Mouse (Mus musculus): ENCODE measurements around the gene Dvl2.

Gene Dvl2

GRCm38 (mm10) chr11:70000396-70000898, at the start of gene Dvl2:
Gene Dvl2 (plus strand): TSS chr11:70000595.
- TF ChIP-seq GATA4 (IDR thresholded peaks at IDR 0.05; ENCODE audit: insufficient replicate concordance, low read length), result no peak

GRCm38 (mm10) chr11:69950807-69951459, 49.5 kb upstream of the Dvl2 start:
- no peak for TF ChIP-seq GATA4 (IDR thresholded peaks at IDR 0.05; ENCODE audit: insufficient replicate concordance, low read length)

GRCm38 (mm10) chr11:69952274-69952673, 48.1 kb upstream of the Dvl2 start:
- TF ChIP-seq GATA4 (IDR thresholded peaks at IDR 0.05; ENCODE audit: insufficient replicate concordance, low read length), result no peak

GRCm38 (mm10) chr11:69953267-69953915, 47.0 kb upstream of the Dvl2 start:
- no peak for TF ChIP-seq GATA4 (IDR thresholded peaks at IDR 0.05; ENCODE audit: insufficient replicate concordance, low read length)

- no peak for TF ChIP-seq GATA4 (IDR thresholded peaks at IDR 0.05; ENCODE audit: insufficient replicate concordance, low read length)
Observed at GRCm38 (mm10) chr11:69956218-69956617, 44.2 kb upstream of the Dvl2 start.

- TF ChIP-seq GATA4 (IDR thresholded peaks at IDR 0.05; ENCODE audit: insufficient replicate concordance, low read length), result no peak
Observed at GRCm38 (mm10) chr11:69960616-69961015, 39.8 kb upstream of the Dvl2 start.

GRCm38 (mm10) chr11:69961841-69962240, 38.6 kb upstream of the Dvl2 start:
- no peak for TF ChIP-seq GATA4 (IDR thresholded peaks at IDR 0.05; ENCODE audit: insufficient replicate concordance, low read length)

- no peak for TF ChIP-seq GATA4 (IDR thresholded peaks at IDR 0.05; ENCODE audit: insufficient replicate concordance, low read length)
Observed at GRCm38 (mm10) chr11:69964650-69965270, 35.6 kb upstream of the Dvl2 start, which contains the start of gene Cldn7. Gene Cldn7 (plus strand): TSS chr11:69964779.

GRCm38 (mm10) chr11:69965271-69966005, 35.0 kb upstream of the Dvl2 start:
- no peak for TF ChIP-seq GATA4 (IDR thresholded peaks at IDR 0.05; ENCODE audit: insufficient replicate concordance, low read length)

- TF ChIP-seq GATA4 (IDR thresholded peaks at IDR 0.05; ENCODE audit: insufficient replicate concordance, low read length), result no peak; the same call in 1 of the 2 replicates
Observed at GRCm38 (mm10) chr11:69966006-69966859, 34.2 kb upstream of the Dvl2 start.

- no peak for TF ChIP-seq GATA4 (IDR thresholded peaks at IDR 0.05; ENCODE audit: insufficient replicate concordance, low read length)
Observed at GRCm38 (mm10) chr11:69966860-69967517, 33.4 kb upstream of the Dvl2 start.

- TF ChIP-seq GATA4 (IDR thresholded peaks at IDR 0.05; ENCODE audit: insufficient replicate concordance, low read length), result no peak
Observed at GRCm38 (mm10) chr11:69968793-69969192, 31.6 kb upstream of the Dvl2 start.

GRCm38 (mm10) chr11:69970222-69970621, 30.2 kb upstream of the Dvl2 start:
- no peak for TF ChIP-seq GATA4 (IDR thresholded peaks at IDR 0.05; ENCODE audit: insufficient replicate concordance, low read length)

GRCm38 (mm10) chr11:69970775-69971174, 29.6 kb upstream of the Dvl2 start:
- TF ChIP-seq GATA4 (IDR thresholded peaks at IDR 0.05; ENCODE audit: insufficient replicate concordance, low read length), result no peak
